Mouse (Mus musculus) fibroblast of lung, adult 2 months (primary cell): ENCODE results near the gene Mucl3.
A peak's percentile ranks its signal among the peaks of the same experiment; 100 is the strongest.

Experiments
- DNase-seq: peaks from one replicate; pipeline ENCODE4 v3.0.0-alpha.2; 2011; ENCODE audit warnings: low read depth

Mucl3 gene

GRCm38 (mm10) chr17:35643609-35644236 lies at the start of gene Mucl3:
Mucl3 (minus strand) TSS chr17:35643695.
- DNase-seq, result no peak

GRCm38 (mm10) chr17:35692368-35692767 lies 48.9 kb upstream of the Mucl3 start:
- DNase-seq, result no peak

DNA sequence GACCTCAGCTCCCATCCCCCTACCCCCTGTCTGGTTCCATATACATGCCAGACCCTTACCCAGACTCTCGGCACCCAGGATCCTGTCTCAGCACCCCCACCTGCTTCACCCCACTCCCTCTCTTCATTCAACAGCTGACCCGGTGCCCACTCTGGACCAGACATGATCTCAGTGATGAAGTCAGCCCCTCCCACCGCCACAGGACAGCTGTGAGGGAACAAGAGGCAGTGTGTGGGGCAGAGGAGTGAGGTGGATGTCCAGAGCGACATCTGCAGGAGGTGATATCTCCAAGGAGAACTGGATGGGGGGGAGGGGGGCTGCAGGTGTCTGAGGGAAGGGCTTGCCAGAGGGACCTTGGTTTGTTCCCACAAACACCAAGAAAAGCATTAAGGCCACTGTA lies 48.3 kb upstream of the Mucl3 start:
- DNase-seq, result no peak

DNA sequence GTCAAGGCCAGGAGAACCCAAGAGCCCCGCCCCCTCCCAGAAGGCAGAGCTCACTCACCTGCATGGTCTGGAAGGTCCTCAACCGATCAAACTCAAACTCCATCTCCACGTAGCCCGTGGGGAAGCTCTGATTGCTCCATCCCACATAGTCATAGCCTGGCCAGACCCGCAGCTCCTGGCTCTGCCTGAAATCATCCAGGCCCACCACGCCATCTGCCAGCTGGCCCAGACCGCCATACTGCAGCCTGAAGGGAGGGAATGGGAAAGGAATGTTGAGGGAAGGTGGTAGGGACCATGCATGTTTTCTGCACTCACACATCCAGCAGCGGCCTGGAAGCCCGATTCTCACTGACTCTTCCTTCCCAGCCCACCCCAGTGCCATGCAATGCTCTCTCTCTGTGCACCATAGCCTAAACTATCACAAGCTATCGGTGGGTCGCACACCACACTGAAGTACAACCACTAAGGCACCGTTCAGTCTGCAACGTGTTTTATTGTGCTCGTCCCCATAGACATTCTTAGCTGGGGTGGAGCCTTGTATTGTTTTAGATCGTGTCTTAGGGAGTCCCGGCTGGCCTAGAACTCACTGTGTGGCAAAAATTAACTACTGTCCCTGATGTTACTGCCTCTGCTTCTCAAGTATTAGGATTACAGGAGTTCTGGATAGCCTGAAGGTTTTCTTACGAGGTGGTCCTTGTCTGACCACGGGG lies 46.6 kb upstream of the Mucl3 start:
- DNase-seq, result no peak

- no peak for DNase-seq
These were observed 45.1 kb upstream of the Mucl3 start for GRCm38 (mm10) chr17:35688347-35689175.

GRCm38 (mm10) chr17:35685061-35685460 lies 41.6 kb upstream of the Mucl3 start:
- no peak for DNase-seq

GRCm38 (mm10) chr17:35681986-35682385 lies 38.5 kb upstream of the Mucl3 start:
- DNase-seq, result no peak

- no peak for DNase-seq
These were observed 37.1 kb upstream of the Mucl3 start for GRCm38 (mm10) chr17:35680591-35680990.

- peak; percentile 86 for DNase-seq
These were observed 30.0 kb upstream of the Mucl3 start, which contains the start of gene Gtf2h4 for GRCm38 (mm10) chr17:35673416-35674035. Gtf2h4 (minus strand) TSS chr17:35673739.

DNA sequence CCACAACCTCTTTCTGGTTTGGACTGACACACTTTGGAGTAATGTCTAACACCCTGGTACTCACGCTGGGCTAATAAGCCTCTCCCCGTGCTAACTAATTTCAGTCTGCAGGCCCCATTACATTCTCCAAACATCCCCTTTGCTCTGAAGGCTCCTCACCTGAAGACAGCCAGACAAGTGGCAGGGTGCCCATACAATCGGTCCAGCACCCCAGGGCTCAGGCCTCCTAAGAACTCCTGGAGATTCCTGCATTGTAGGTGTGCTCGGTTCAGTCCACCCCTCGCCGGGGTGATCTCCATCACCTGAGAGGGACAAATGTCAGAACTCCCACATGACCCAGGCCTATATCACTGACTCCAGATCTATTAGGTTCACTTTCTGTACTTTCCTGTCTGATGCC lies 29.0 kb upstream of the Mucl3 start:
- no peak for DNase-seq

DNA sequence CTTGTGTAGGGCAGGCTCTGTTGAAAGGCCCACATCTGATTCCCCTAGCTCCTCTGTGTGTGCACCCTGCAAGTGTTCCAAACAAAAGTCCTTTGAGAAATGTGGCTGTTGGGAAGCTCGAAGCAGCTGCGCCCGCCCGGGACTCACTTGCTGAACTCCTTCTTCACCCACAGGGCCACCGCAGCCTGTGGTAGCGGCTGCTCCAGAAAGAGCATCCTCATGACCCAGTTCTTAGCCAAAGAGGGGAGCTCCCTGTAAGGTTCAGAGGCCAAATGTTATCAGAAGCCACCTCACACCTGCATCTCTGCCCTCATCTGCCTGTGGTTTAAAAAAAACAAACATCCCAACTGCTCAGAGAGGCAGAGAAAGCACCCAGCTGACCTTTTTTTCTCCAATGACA lies 28.4 kb upstream of the Mucl3 start:
- no peak for DNase-seq

- DNase-seq, result no peak
These were observed 26.2 kb upstream of the Mucl3 start for GRCm38 (mm10) chr17:35669731-35670130.

- peak; percentile 85 for DNase-seq
These were observed 24.0 kb upstream of the Mucl3 start, which contains the start of gene Vars2 for GRCm38 (mm10) chr17:35667334-35668065. Vars2 (minus strand) TSS chr17:35667592.

DNA sequence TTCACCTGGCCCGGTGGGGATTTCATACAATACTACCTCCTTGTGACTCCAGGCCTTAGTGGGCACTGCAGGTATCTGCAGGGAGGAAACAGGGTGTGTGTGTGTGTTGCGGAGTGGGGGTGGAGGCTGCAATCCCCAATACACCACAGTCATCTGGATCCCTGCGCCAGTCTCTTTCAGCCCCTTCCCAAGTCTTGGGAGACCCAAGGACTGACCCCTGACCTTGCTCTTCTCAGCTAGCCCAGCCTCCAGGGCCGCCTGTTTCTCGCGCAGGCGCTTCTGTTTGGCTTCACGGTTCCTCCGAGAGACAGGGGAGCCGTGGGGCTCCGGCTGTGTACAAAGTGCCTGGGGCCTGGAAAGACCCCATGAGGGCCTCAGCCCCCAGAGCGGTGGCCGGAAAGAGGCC lies 23.4 kb upstream of the Mucl3 start:
- DNase-seq, result no peak

DNA sequence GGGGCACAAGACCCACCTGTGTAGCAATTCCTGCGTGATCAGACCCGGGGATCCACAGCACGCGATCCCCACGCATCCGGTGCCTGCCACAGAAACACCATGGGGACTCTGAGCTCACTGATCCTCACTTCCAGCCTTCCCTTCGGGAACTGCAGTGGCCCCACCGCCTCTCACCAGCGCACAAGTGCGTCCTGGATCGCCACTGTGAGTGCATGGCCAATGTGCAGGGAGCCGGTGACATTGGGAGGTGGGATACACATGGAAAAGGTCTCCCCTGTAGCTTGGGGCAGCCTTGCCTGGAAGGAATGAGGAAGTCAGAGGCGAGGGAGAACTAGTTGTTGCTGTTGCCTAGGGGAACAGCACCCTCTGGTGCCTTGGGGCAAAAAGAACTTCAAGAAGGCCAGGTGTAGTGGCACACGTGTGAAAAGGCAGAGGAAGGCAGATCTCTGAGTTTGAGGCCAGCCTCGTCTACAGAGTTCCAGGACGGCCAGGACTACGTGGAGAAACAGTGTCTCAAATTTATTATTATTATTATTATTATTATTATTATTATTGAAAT lies 22.5 kb upstream of the Mucl3 start:
- DNase-seq, result peak; percentile 27

GRCm38 (mm10) chr17:35653086-35653485 lies 9.6 kb upstream of the Mucl3 start:
- no peak for DNase-seq

GRCm38 (mm10) chr17:35649429-35649828 lies 5.9 kb upstream of the Mucl3 start:
- DNase-seq, result no peak

DNA sequence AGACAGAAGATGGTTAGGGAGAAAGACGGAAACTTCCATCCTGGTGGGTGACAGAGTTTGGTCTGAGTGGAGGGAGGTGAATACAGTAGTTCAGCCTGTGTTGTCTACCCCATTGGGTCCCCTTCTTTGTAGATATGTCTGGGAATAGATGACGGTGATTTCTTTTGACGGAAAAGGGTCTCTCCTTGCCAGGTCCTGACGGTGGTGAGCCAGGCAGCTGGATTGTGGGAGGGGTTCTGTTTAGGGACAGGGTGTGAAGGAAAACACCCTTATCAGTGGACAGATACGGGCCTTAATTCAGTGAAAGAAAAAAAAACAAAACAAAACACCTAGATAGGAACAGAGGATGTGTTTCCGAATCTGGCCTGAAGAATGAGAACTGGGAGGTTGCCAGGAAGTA lies 4.1 kb downstream of the Mucl3 start:
- no peak for DNase-seq

- DNase-seq, result peak; percentile 90
These were observed 4.9 kb downstream of the Mucl3 start for GRCm38 (mm10) chr17:35638475-35639190.

DNA sequence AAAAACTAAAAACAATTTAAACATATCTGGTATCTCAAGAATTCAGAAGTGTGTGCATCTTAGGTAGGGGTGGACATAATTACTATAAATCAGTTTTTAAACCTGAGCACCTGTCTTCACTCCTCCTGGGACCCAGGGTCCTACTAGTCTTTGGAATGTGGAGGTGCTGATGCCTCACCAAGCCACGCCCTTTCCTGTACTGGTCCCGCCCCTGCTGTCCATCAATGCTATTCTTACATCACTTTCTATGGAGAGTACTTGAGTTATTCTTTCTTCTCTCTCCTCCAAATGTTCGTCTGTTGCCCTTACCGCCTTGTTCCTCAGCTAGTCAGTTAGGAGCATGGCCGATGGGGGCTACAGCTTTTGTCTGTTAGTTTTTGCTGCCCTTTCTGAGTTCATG lies 7.1 kb downstream of the Mucl3 start:
- DNase-seq, result no peak

DNA sequence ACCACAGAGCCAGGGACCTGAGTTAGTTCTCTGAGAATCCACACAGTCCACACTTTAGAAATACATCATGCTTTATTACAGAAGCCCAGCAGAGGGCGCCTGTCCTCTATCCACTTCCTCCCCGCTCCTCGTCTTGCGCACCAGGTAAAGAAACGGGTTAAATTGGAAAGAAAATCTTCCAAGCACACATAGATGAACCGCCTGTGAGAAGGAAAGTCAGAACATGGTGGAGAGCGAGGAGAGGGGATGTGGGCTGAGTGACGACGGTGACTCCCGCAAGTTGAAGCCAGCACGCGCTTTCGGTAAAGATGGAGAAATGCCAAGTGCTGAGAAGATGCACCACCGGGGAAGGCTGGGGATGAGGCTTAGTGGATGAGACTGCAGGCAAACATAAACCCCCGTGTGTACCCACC lies 7.8 kb downstream of the Mucl3 start:
- DNase-seq, result peak; percentile 51
